Comparison of ENCODE assay signal across 9 mouse cellular contexts in genomic region chr2:153478583-153478982, GRCm38 (mm10). TPM values are rescaled to one million over a fixed set of nuclear protein-coding genes. Genes with fewer than 3 reads are reported as not detected.
DNase-seq lines count a peak whose midpoint lies in the region; ATAC-seq and TF ChIP-seq lines count a peak whose summit lies in the region.
"Had no signal": no experiment of that assay in that cellular context is flagged by ENCODE, and none has a peak within 500 bp of the region (broad histone marks: within the 10 kb centered on the region; RNA-seq: fewer than 3 reads in every experiment).

No protein-coding gene starts in this region.

- H3K4me2 ChIP-seq in hindbrain, postnatal 0 days (ENCODE audit: low read depth, low read length): no peak overlapping the region

- H3K27me3 ChIP-seq in hindbrain, postnatal 0 days (ENCODE audit: insufficient read depth, low read length): no peaks in the 10 kb centered on the region

- H3K27ac ChIP-seq in hindbrain, postnatal 0 days: no peak overlapping the region

- TF ChIP-seq CTCF in hindbrain, postnatal 0 days (IDR thresholded peaks at IDR 0.05; ENCODE audit: low read depth): peak; percentile 96

- peaks cover 12% of the 10 kb centered on the region; the same call in 1 of the 2 replicates for H3K36me3 ChIP-seq in hindbrain, postnatal 0 days (ENCODE audit: insufficient read depth, low read length)

- peaks cover 32% of the 10 kb centered on the region for H3K4me1 ChIP-seq in hindbrain, postnatal 0 days (ENCODE audit: insufficient read depth, low read length)

- no peak overlapping the region for H3K9ac ChIP-seq in hindbrain, postnatal 0 days (replicated peaks; ENCODE audit: low read length)

- ATAC-seq in common myeloid progenitor, adult 5-6 weeks (replicated peaks; ENCODE audit: low read depth, poor library complexity, severe bottlenecking): peak; percentile 48
- peak; percentile 77 for ATAC-seq in hindbrain, postnatal 0 days
- ATAC-seq in megakaryocyte-erythroid progenitor cell, adult 5-6 weeks (replicated peaks; ENCODE audit: low FRiP score, low TSS enrichment, poor library complexity, severe bottlenecking): peak; percentile 47

- intact Hi-C loops in gastrocnemius, postnatal 14 days (cut with DNase I; ENCODE audit: low total_unique reads): no loop called here
- intact Hi-C loops in left cerebral cortex, postnatal 36 days (cut with DNase I): loop anchor here (1.0 to 5.0 kb wide), 2 partner anchors 49 to 108 kb away; partner anchors contain the start of gene Nol4l

- 6% methylated on average over 4 of the region's 4 CpGs for whole genome bisulfite sequencing in hindbrain, postnatal 0 days

- peak; percentile 72 to 74 for DNase-seq in left cerebral cortex, adult 18-20 months (ENCODE audit: low spot score in 2 of 2)
- DNase-seq in left cerebral cortex, adult 8-10 months (ENCODE audit: low spot score in 2 of 2): no peak
- peak; percentile 66 for DNase-seq in gastrocnemius, postnatal 14 days
- DNase-seq in hindbrain, postnatal 0 days (ENCODE audit: low spot score): peak; percentile 89
- peak; percentile 66 to 77 for DNase-seq in left cerebral cortex, postnatal 36 days (ENCODE audit: low spot score in 2 of 2)
- DNase-seq in skeletal muscle tissue, adult 2 months (ENCODE audit: low read depth, low spot score): peak; percentile 58

- no peak overlapping the region for H3K4me3 ChIP-seq in hindbrain, postnatal 0 days (ENCODE audit: low read length)
- H3K4me3 ChIP-seq: myocyte had no signal

- no peaks in the 10 kb centered on the region for H3K9me3 ChIP-seq in hindbrain, postnatal 0 days (ENCODE audit: low read length)

RNA-seq across cellular contexts. Expression of gene 4930404H24Rik, which starts 14.0 kb away (rescaled TPM):
- 1 to 10 TPM in 1 of 2 experiments, not detected in 1; 1.3 TPM for total RNA-seq in left cerebral cortex, adult 18-20 months (2021)
- total RNA-seq in left cerebral cortex, adult 8-10 months (2022): not detected
- total RNA-seq in common myeloid progenitor, adult 5-6 weeks (2017): not detected in 2 replicates
- not detected for total RNA-seq in gastrocnemius, postnatal 14 days (2021)
- total RNA-seq in hindbrain, postnatal 0 days (2014; rRNA removed): not detected in 2 replicates
- not detected in 2 replicates for polyA plus RNA-seq in hindbrain, postnatal 0 days (2015; fragmentation: Nextera tagmentation; extraction: Ambion mirVana)
- total RNA-seq in left cerebral cortex, postnatal 36 days (2021): not detected
- total RNA-seq in megakaryocyte-erythroid progenitor cell, adult 5-6 weeks (2014; fragmentation: Nextera tagmentation): not detected in 2 replicates
- not detected in 2 replicates for total RNA-seq in megakaryocyte-erythroid progenitor cell, adult 5-6 weeks (2017)
- polyA plus RNA-seq: myocyte had no signal

RNA-seq across cellular contexts. Expression of gene Nol4l, which starts 51.2 kb away (rescaled TPM):
- 10 to 100 TPM; 44.0 to 55.2 TPM for total RNA-seq in left cerebral cortex, adult 18-20 months (2021)
- 10 to 100 TPM; 41.1 to 48.9 (median 45.1) TPM for total RNA-seq in left cerebral cortex, adult 8-10 months (2022)
- 7.3 and 7.4 TPM in 2 replicates for total RNA-seq in common myeloid progenitor, adult 5-6 weeks (2017)
- 1 to 10 TPM; 3.0 to 3.3 TPM for total RNA-seq in gastrocnemius, postnatal 14 days (2021)
- 68.3 and 80.8 TPM in 2 replicates for total RNA-seq in hindbrain, postnatal 0 days (2014; rRNA removed)
- 23.7 and 24.2 TPM in 2 replicates for polyA plus RNA-seq in hindbrain, postnatal 0 days (2015; fragmentation: Nextera tagmentation; extraction: Ambion mirVana)
- 10 to 100 TPM; 46.4 to 50.2 TPM for total RNA-seq in left cerebral cortex, postnatal 36 days (2021)
- 10.4 and 13.8 TPM in 2 replicates for total RNA-seq in megakaryocyte-erythroid progenitor cell, adult 5-6 weeks (2014; fragmentation: Nextera tagmentation)
- 4.2 and 13.3 TPM in 2 replicates for total RNA-seq in megakaryocyte-erythroid progenitor cell, adult 5-6 weeks (2017)

Comparison
In these comparisons a context has a peak if more than half of its experiments do, and no peak if none do; other contexts are left out.
1. DNase-seq: peak in left cerebral cortex, adult 18-20 months (2 of 2), gastrocnemius, postnatal 14 days (single experiment), hindbrain, postnatal 0 days (single experiment), left cerebral cortex, postnatal 36 days (2 of 2) and skeletal muscle tissue, adult 2 months (single experiment); none in left cerebral cortex, adult 8-10 months (0 of 2).
2. Peak in every context shown above with its lines, with median percentiles within 50 percentile points of each other: ATAC-seq.